Mouse (Mus musculus) cerebellum, postnatal 14 days (tissue): ENCODE data around the gene Poc1b.
A peak's percentile ranks its signal among the peaks of the same experiment; 100 is the strongest.

Experiments
- DNase-seq, 2 experiments: peaks; one replicate each; pipeline ENCODE4 v3.0.0; 2021; ENCODE audit warnings: mixed read lengths in 2 of 2

Poc1b gene

DNA sequence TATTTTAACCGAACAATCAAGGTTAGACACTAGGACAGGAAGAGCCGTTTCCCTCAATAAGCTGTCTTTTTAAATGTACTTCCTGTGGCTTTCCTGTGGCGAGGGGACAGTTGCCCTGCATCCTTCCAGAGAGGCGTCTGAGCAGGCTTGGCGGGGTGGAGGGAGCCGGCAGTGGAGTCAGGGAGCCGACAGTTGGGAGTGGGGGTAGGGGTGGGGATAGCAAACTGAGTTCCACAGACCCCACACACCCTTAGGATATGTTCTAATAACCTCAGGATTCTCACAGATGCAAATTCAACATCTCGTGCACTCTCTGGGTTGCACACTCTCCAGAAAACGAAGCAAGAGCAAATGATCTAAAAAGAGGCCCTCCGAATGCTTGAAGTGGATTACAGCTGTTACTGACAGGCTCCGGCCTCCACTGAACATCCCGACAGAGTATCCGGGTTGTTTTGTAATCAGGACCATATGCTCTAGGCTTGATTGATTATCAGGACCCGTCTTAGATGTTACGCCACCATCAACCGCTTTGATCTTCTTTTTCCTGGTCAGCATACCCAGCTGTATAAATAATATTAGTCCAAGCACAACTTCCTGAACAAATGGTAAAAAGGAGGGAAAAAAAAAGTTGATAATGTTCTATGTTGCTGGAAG lies 122.3 kb downstream of the Poc1b start:
- DNase-seq, result no peak

DNA sequence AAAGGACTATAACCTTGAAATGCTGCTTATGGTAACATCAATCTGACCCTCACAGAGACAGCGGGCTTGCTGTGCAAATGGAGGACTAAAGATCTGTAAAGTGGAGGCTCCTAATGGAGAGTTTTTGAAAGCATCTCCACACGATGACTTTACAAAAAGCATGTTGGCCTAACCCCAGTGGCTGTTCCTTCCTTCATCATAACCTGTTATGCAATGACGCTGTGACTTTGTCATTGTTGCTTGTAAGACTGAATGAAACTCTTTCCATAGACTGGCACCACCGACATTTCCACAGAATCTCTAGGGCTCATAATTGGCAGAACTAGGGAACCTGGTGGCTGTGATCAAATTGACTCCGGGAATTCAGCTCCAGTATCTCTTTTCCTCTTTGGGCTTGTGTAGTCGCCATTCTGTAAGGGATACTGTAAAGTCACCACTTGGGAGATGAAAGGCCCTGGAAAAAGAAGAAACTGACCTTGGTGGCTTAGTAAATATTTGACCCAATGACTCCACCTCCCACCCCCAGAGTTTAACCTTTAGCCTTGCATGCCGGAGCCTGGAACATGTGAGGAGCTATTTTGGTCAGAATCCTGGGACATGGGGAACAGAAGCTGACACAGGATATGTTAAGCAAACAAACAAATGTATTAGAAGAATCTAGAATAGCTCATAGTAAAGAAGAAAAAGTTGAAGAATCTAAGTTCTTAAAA lies 125.8 kb downstream of the Poc1b start:
- DNase-seq, result no peak

- DNase-seq, result no peak
Measured at GRCm38 (mm10) chr10:99234336-99234735, 127.5 kb downstream of the Poc1b start.

- no peak for DNase-seq
Measured at GRCm38 (mm10) chr10:99235081-99235480, 128.2 kb downstream of the Poc1b start.

GRCm38 (mm10) chr10:99237205-99237832 lies 130.5 kb downstream of the Poc1b start:
- DNase-seq, result no peak

- DNase-seq, result no peak
Measured at GRCm38 (mm10) chr10:99238537-99238936, 131.7 kb downstream of the Poc1b start.

DNA sequence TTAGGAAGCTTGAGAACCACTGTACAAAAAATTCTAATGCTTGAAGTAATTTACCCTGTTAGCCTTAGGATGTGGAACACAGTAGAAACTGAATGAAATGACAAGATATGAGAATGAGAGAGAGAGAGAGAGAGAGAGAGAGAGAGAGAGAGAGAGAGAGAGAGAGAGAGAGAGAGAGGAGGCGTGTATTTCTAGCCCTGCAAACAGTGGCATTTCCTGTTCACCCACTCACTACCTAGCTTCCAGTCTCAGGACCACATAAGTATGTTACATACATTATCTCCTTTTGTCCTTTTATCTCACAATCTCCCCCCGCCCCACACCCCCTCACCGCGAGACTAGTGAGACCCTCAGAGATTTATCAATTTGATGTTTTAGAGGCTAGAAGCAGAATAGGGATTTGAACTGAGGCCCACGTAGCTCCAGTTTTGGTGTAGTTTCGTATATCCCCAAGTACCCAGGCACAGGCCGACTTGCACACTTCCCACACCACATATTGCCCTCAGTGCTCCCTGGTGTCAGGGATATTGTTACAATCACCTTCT lies 134.5 kb downstream of the Poc1b start:
- DNase-seq, result no peak

DNA sequence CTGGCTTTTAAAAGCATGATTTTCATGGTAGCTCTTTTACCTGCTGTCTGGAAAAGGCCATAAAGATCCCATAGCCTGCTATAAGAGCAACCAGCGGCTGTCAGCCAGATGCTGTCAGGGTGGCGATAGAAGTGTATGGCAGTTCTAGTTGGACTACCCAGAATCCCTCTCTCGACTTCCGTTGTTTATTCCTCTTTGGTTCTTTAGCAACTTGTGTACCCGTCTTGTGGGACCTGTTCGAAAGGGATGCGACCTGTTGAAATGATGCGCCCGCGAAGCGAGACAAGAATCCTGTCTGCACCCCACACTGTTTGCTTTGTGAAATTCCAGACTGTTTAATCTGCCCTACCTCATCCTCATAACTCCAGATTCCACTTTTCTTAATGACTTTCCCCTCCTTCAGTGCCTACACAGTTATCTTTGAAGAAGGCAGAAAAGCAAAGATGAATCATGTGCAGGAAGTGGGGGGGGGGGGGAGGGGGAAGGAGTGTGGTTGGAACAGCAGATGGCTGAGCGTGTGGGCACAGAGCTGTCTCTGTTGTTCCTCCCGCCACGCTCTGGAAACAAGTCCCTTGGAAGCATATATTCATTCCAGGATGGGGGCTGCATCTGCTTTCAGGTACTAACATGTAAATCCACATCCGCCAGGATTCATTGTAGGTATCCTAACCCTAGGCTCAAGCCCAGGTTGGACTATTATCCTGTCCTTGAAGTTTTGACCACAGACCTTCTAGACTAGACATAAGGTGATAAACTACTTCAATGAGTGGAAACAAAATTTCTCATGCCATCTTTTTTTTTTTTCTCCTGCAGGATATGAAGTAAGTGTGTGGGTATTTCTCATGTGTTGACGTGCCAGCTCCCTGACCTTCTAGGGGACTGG lies 135.2 kb downstream of the Poc1b start:
- peak in 1 of 2 experiments; percentile 43 for DNase-seq

DNA sequence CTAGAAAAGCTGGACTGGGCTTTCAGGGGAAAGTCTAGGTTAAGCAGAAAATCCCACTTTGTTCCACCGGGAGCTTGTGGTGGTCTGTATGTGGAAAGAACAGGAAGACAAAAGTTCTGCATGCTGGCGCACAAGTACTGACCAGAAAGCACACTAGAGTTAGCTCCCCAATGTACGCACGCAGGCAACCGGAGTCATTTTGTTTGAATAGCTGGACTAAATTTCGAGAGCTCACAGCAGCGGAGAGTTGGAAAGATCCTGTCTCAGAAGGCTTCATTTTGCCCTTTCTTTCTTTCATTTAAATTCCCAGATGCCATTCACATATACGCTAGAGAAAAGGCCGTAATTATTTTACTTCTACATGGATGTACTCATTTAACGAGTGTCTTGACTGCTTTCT lies 135.9 kb downstream of the Poc1b start:
- no peak for DNase-seq

- no peak for DNase-seq
Measured at GRCm38 (mm10) chr10:99243907-99244489, 137.2 kb downstream of the Poc1b start.

GRCm38 (mm10) chr10:99244655-99245260 lies 137.9 kb downstream of the Poc1b start:
- no peak for DNase-seq

- DNase-seq, result no peak
Measured at GRCm38 (mm10) chr10:99246797-99247508, 140.1 kb downstream of the Poc1b start.
